Mouse (Mus musculus) c-Kit-positive CD71-positive TER-119-positive erythroid progenitor cells, embryonic 14.5 days (primary cell): ENCODE measurements around the gene Hcar1.

ENCODE experiments used
- DNase-seq: peaks from one replicate; pipeline ENCODE4 v3.0.0-alpha.2; 2013; ENCODE audit warnings: low spot score

Gene Hcar1

DNA sequence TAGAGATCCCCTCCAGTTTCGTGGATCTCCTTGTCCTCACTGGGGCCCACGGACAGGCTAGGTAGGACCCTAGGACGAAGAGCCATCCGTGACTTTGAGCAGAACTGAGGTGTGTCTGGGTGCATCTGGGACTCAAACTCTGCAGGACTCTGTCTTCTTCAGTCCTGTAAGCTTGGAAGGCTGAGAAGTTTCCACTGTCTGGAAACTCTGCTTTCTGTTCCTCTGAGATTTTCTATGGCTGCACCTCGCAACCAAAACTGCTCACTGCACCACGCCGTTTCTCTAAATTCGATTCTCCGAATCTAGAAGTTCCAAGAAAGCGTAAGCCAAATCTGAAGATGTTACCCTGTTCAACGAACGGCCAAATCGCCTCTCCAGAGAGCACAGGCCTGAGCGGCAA lies 15.9 kb downstream of the Hcar1 start:
- DNase-seq, result no peak

- no peak for DNase-seq
These were observed 17.2 kb downstream of the Hcar1 start for GRCm38 (mm10) chr5:123862374-123863350.

DNA sequence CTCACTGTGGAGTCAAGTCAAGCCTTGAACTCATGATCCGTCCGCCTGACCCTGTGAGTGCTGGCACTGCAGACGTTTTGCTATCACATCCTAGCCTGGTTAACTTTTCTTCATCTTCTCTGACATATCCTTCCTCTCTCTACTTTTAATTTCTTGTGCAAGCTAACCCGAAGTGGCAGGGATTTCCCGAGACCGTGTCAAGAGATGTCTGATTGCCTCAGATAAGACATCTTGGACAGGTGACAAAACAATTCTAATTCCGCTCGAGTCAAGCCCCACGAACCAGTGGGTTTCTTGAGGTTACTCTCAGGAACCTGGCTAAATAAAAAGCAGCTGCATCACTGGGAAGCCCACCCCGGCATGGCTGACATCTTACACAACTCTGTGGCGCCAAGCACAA lies 21.0 kb downstream of the Hcar1 start:
- DNase-seq, result no peak

DNA sequence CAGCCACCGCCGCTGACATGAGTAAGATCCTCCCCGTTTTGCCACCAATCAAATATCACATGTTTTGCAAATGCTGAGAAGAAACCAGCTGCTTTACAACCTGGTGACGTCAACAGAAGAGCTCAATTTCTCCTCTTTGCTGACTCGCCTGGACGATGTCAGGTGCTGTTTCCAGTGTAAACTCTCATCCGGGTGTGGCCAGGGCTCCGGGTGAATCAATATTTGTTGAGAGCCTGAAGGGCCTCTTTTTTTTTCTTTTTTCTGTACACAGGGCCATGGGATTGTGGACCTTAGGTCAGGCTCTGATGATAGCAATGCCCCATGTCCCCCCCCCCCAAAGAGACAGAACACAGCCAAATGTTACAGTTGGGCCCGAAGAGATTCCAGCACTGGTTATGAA lies 25.3 kb downstream of the Hcar1 start:
- no peak for DNase-seq

- no peak for DNase-seq
These were observed 25.8 kb downstream of the Hcar1 start for GRCm38 (mm10) chr5:123853877-123854504.

DNA sequence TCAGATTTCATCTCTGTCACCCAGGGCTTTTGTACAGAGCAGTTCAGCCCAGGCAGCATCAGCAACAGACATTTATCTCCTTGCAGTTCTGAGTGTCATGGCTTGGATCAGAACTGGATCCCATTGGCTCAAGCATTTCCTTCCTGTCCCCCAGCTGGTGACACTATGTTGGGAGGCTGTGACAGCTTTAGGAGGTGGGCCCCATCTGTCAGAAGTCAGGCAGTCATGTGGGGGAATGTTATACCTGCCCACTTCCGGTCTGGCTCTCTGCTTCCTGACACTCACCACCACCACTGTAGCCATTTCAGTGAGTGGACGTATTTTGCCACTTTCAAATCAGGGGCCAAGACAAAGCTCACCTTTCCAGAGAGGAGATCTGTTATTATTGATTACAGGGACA lies 28.4 kb downstream of the Hcar1 start:
- no peak for DNase-seq

GRCm38 (mm10) chr5:123844316-123844715 lies 35.5 kb downstream of the Hcar1 start:
- DNase-seq, result no peak

DNA sequence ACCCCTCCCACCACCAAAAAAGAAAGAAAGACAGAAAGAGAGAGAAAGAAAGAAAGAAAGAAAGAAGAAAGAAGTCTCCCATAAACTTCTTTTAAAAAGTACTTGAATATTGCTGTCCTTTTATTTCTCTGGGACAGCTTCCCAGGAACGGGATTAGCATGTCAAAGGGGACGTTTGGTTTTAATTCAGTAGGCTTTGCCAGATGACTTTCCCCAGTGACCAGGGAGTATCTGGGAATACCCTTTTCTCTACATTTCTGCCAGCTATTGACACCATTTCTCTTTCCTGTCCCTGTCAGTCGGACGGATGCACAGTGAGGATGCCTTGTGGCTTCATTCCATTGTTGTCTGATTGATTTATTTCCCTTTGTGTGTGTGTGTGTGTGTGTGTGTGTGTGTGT lies 36.0 kb downstream of the Hcar1 start:
- no peak for DNase-seq

- DNase-seq, result no peak
These were observed 36.9 kb downstream of the Hcar1 start for GRCm38 (mm10) chr5:123842935-123843282.

DNA sequence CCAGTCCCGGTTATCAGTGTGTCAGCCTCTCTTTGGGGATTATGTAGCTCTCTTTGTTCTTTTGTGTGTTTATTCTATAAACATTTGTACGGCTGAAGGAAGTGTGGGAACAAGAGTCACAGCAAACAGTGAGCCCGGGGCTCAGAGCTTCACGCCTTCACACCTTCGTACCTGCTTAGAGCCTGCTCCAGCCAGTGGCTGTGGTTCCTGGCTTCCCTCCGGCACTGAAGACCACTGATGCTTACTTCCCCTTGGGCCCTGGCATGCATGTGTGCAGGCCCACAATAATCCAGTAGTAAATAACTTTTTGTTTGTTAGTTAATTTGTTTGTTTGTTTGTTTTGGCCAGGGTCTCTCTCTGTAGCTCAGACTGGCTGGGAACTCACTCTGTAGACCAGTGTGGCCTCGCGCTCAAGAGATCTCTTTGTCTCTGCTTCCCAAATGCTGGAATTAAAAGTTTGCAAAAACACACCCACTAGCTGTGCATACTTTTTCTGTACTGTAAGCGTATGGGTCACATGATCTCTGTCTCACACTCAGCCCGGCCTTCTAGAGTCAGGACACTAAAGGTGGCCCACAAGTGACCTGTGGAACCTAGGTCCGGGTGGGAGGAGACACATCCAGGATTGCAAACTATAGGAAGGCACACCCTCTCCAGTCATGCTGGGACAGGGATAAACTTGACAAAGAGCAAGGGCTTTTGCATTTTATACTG lies 37.4 kb downstream of the Hcar1 start:
- DNase-seq, result no peak

DNA sequence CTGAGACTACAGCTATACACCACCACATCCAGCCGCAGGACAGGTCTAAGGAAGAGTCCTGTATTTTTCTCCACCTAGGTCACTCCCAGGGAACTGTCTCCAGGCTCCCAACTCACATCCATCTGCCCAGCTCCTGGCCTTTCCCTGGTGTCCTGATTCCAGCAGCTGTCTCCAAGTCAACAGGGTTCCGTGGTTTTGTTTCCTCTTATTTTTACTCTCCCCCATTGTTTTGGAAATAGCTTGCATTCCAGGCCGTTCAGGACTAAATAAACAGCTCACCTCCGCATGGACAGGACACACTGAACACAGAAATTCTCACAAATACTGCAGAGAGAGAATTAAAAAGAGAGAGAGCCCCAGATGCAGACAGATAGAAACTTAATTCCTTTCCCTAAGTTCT lies 42.4 kb downstream of the Hcar1 start:
- no peak for DNase-seq

- DNase-seq, result no peak
These were observed 45.0 kb downstream of the Hcar1 start for GRCm38 (mm10) chr5:123834836-123835235.

- DNase-seq, result no peak
These were observed 47.5 kb downstream of the Hcar1 start for GRCm38 (mm10) chr5:123832309-123832708.

- DNase-seq, result no peak
These were observed 52.1 kb downstream of the Hcar1 start for GRCm38 (mm10) chr5:123827659-123828091.
